Mouse (Mus musculus) gastrocnemius, postnatal 10 days (tissue): ENCODE results near the gene Ncstn. TPM values are rescaled to one million over a fixed set of nuclear protein-coding genes. Genes with fewer than 3 reads are reported as not detected.

Experiments used
- DNase-seq: peaks from one replicate; pipeline ENCODE4 v3.0.0; 2021; ENCODE audit warnings: mixed read lengths
- total RNA-seq, 2 experiments: library from RNA; stranded (reverse); gene quantifications; 2 replicates each; pipeline ENCODE4 v1.2.3; 2021

Gene Ncstn
- total RNA-seq, 2 experiments from 2014 or later = 43.2 to 47.5 TPM

DNA sequence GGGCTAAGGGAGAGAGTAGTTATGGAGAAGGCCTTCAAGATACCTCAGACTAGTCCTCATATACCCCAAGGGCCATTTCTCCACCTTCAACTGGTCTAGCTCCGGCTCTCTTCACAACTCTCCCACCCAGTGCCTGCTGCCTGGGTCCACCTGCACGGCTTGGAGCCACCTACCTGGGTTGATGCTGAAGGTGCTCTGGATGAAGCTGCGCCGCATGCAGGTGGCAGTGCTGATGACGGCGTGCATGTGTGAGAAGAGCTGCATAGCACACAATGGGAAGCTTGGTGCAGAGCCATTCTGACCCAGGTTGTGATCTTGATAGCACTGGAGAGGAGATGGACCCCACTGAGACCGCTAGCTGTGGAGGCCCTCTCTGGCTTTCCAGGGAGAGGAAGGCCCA, 10.0 kb downstream of the Ncstn start:
- no peak for DNase-seq

- no peak for DNase-seq
Observed at GRCm38 (mm10) chr1:172071556-172071955, 11.0 kb downstream of the Ncstn start.

- no peak for DNase-seq
Observed at GRCm38 (mm10) chr1:172070227-172070626, 12.4 kb downstream of the Ncstn start.

DNA sequence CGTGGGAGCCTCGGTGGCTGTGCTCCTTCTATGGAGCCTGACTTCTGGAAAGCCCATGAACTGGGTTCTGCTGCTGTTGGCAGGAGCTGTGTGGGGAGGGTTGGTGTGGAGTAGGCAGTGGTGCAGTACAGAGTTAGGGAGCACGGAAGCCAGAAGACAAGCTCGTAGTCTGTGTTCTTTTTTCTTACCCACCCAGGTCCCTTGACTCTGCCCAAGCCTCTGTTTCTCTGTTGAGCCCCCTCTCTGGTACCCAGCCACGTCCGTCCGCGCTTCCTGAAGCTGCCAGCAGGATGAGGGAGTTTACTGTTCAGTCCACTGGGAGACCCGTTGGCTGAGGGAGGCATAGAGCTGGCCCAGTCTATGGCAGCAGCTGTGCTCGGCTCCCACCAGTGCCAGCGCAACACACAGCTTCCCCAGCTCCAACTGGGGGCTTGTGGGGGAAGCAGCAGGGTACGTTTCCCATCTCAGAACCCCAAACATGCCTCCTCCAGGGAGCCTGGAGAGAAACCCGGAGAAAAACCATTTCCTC, 17.9 kb downstream of the Ncstn start:
- peak; percentile 32 for DNase-seq

GRCm38 (mm10) chr1:172063291-172064023, 19.1 kb downstream of the Ncstn start:
- DNase-seq = no peak

DNA sequence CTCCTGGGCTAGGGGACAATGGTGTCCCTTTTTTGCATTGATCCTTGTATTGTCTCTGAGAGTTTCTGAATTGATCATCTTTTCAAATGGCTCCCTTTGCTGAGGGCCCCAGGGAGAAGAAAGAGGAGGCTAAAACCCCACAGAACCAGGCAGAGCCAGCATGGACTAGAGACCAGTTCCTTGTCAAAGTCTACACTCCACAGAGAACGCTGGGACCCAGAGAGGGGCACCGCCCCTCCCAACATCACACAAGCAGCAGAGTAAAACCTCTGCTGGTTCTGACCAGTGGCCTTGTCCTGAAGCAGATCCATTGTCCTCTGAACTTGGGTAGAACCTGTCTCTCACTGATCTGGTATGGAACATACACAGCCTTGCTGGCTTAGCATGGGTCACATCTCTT, 20.5 kb downstream of the Ncstn start:
- no peak for DNase-seq

DNA sequence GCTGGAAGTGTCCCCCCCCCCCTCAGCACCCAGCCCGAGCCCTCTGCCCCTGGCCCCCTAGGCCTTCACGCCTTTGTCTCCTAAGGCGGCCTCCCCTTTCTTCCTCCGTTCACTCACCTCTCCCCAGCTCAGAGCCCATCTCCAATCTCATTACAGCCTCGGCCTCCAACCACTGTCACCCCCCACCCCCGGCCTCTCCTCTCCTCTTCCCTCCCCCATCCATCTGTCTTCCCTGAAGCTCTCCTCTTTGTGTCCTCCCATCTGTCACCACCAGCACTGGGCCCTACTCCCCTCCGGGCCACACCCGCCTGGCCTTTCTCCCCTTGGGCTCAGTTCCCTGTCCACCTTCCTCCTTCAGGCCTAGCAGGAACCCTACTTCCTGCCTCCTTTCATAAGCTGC, 21.4 kb downstream of the Ncstn start:
- no peak for DNase-seq

- DNase-seq = no peak
Observed at GRCm38 (mm10) chr1:172060659-172061058, 21.9 kb downstream of the Ncstn start.

GRCm38 (mm10) chr1:172058874-172059273, 23.7 kb downstream of the Ncstn start:
- no peak for DNase-seq

GRCm38 (mm10) chr1:172058321-172058720, 24.3 kb downstream of the Ncstn start:
- DNase-seq = no peak

- no peak for DNase-seq
Observed at GRCm38 (mm10) chr1:172057491-172057921, 25.1 kb downstream of the Ncstn start, which contains the start of gene Nhlh1. Nhlh1 (minus strand) TSS chr1:172057573.

- DNase-seq = no peak
Observed at GRCm38 (mm10) chr1:172056251-172056650, 26.3 kb downstream of the Ncstn start.

DNA sequence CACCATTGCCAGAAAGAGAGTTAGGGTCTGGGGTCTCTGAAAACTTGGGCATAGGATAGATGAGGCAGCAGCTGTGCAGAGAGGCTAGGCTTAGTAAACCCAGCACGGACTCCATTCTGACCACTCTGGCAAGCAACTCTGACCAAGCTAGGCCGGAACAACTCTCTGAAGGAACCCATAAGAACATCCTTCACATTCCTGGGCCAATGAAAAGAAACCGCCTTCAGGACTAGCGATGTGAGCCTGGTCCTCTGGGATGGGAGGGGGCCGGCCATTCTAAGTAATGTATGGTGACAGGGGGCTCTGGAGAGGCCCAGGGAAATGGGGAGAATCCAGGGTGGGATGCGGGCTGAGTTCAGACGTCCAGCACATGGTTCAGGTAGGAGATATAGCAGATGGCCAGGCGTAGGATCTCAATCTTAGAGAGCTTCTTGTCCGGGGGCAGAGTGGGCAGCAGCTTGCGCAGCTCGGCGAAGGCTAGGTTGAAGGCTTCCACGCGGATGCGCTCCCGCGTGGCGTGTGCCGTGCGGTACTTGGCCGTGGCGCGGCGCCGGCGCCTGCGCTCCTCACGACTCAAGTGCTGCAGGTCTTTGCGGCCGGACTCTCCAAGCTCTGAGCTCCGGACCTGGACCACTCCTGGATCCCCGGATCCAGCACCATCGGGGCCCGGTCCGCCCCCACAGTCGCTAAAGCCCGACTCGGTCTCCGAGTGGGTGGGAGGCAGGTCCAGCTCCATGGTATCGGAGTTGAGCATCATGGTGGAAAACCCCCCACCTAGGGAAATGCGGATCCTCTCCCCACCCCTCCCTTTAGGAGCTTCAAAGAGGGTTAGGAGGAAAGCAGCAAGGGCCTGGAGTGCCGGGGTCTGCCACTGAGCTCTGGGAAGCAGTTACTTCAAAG, 28.8 kb downstream of the Ncstn start:
- no peak for DNase-seq

DNA sequence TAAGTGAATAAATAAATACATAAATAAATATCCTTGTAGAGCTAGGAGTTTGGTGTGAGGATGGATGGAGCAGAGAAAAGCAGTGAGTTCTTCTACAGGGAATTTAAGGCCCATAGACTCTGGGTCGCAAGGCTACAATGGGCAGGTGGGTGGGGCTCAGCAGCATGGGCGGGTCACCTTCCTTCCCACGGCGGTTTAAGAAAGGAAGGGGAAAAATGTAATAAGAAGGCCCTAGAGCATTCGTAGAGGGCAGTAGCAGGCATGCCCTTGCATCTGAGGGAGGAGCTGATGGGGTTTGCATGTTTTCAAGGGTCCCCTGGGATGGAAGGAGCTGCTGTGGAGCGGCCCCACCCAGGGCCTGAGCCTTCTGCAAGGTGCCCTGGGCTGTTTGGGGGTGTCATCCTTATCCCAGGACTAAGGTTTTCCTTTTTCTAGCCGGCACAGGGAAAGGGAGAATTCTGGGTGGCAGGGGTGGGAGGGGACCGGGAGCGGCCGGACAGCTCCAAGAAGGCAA, 29.8 kb downstream of the Ncstn start:
- DNase-seq = no peak

DNA sequence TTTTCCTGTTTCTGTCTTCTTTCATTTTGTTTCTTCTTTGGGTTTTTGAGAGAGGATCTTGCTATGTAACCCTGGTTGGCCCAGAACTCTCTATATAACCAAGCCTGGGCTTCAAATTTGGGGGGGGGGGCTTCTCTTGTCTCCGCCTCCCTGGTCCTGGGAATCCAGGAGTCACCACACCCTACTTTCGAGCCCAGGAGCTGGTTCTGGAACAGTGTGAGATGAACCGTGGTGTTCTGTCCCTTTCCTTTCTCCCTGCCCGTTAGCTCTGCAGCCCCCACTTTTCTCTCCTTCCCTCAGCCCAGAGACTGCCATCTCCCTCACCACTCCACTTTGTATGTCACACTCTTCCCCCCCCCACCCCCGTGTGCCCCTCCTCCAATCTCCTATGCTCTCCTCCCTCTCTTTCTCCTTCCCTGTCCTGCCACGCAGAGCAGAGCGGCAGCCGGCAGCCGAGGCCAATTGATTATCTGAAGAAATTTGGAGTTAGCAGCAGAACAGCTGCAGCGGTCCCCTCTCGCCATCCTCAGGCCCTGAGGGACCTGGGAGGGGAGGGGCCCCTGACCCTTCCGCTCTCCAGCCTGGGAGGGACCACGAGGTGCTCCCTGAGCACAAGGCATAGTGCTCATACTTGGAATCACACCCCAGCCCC, 33.3 kb downstream of the Ncstn start:
- peak; percentile 32 for DNase-seq

- peak; percentile 36 for DNase-seq
Observed at GRCm38 (mm10) chr1:172048241-172048734, 34.3 kb downstream of the Ncstn start.

DNA sequence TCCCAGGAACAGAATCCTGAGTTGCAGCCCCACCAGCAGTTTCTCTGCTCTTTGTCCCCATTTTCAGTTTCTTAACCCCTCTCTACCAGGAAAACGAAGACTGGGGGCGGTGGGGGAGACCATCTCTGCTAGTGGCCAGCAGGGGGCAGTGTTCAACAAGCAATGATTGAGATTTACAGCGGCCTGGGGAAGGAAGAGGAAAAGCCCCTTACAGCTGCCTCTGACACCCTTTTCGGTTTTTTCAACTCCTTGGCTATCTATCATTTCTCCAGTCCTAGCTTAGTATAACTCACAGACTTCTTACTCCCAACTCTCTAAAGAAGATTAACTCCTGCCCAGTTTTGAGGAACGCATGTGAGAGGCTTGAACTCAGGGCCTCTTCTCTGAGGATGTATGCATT, 35.7 kb downstream of the Ncstn start:
- peak; percentile 81 for DNase-seq

DNA sequence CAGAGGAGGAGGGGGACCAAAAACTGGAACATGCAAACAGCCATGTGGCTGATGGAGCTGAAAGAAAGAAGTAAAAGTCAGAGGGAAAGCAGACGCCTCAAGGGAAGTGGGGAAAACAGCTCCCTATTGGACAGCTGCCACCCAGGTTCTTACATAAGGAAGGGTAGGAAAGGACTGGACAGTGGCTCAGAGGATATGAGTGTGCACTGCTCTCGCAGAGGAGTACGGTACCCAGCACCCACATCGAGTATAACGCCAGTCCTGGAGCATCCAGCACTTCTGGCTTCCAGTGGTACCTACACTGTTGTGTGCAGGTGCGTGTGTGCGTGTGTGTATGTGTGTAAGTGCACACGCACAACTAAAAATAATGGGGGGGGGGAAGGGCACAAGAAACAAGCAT, 36.2 kb downstream of the Ncstn start:
- DNase-seq = no peak

DNA sequence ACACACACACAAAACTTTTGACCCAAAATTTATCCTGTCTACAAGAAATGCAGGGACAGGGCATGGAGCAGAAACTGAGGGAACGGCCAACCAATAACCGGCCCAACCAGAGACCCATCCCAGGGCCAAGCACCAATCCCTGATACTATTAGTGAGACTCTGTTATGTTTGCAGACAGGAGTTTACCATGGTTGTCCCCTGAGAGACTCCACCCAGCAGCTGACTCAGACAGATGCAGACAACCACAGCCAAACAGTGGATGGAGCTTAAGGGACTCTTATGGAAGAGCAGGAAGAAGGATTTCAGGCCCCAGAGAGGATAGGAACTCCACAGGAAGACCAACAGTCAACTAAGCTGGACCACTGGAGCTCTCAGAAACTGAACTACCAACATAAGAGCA, 52.7 kb downstream of the Ncstn start:
- no peak for DNase-seq

- no peak for DNase-seq
Observed at GRCm38 (mm10) chr1:172028394-172029275, 54.0 kb downstream of the Ncstn start, which contains the start of gene Vangl2. Vangl2 (minus strand) TSS chr1:172028444.

- no peak for DNase-seq
Observed at GRCm38 (mm10) chr1:172027809-172028102, 54.8 kb downstream of the Ncstn start.
